Mouse (Mus musculus) brain, embryonic 18.5 days (tissue): ENCODE results near the gene Tor1a.
"Not testable (repeated sequence)": the region's sequence is repeated elsewhere in the genome, so short reads cannot be mapped to it uniquely, and the experiment has no call there.

Experiments
- DNase-seq: peaks from one replicate; pipeline ENCODE4 v3.0.0-alpha.2; 2012; ENCODE audit warnings: low read depth, low spot score

Gene Tor1a

GRCm38 (mm10) chr2:30918780-30919329, 48.9 kb downstream of the Tor1a start:
- DNase-seq: no peak

- no peak for DNase-seq
These were observed 49.6 kb downstream of the Tor1a start for GRCm38 (mm10) chr2:30918126-30918525.

- no peak for DNase-seq
These were observed 50.1 kb downstream of the Tor1a start for GRCm38 (mm10) chr2:30917649-30918048.

GRCm38 (mm10) chr2:30915933-30916332, 51.8 kb downstream of the Tor1a start:
- DNase-seq: not testable (repeated sequence)

DNA sequence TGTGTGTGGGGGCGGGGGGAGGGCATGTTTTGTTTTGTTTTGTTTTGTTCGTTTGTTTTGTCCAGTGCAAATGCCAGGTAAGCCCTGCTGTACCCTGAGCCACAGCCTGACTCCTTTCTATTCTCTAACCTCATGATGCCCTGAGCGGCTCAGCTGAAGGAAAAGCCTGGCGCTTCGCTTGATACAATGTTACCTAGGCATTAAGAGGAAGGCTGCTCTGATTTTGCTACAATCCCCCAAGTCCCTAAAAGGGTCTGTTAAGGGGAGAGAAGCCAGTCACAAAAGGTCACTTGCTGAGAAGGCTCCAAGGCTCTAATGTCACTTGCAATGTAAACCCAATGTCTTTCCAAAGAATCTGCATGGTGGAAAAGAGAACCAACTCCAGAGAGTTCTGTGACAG, 52.4 kb downstream of the Tor1a start:
- DNase-seq: no peak

DNA sequence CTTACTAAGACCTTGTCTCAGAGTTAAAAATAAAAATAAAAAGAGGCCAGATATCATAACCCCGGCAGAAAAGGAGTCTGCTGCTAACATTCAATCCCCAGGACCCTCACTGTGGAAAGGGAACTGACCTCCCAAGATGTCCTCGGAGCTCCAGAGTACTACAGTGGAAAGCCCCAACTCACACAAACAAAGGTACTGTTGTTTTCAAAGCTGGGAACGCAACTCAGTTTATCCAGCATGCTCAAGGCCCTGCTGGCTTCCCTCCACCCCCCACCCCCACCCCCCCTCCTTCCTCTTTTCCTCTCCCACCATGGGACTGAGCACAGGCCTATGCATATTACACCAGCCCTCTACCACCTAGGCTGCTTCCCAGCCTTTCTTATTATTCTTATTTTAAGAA, 52.9 kb downstream of the Tor1a start:
- DNase-seq: no peak

- no peak for DNase-seq
These were observed 54.7 kb downstream of the Tor1a start for GRCm38 (mm10) chr2:30913022-30913421.

DNA sequence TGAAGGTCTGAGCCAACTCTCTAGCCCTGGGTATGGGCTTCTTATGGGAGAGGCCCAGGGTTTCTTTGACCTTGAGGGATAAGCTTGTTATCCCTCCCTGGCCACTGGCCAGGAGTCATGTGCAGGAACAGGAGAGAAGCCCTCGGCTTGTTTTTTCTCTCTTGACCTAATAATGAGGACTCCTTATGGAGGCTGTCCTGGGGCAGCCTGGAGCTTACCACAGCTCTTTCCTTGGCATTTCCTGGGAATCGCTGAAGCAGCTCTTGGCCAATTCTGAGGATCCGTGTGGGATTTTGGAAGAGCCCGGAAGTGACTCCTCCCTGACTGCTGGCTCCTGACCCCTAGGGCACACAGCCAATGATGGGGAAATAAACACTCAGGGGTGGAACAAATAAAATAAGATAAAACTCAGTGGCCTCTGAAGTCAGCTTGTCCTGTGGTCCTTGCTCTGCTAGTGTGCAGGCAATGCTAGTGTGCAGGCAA, 55.4 kb downstream of the Tor1a start:
- no peak for DNase-seq
